Mouse (Mus musculus) adipose tissue, adult 10 weeks (tissue): ENCODE results near the gene Irx6. TPM values are rescaled to one million over a fixed set of nuclear protein-coding genes. Genes with fewer than 3 reads are reported as not detected.

Source experiments
- polyA plus RNA-seq: library from polyadenylated mRNA; stranded (reverse); fragments of 350-450 nt; fragmentation: Illumina TruSeq; extraction: RNeasy Lipid Tissue Mini Kit (QIAGEN cat#74804); gene quantifications from one replicate; pipeline ENCODE4 v1.2.3, GENCODE M21; 2014; ENCODE audit warnings: low read depth, low replicate concordance

Irx6 gene
- polyA plus RNA-seq, result not detected

GRCm38 (mm10) chr8:92674244-92675128, at the start of gene Irx6:
Gene Irx6, plus strand, starts transcription at chr8:92674288.

Other genes with a start within 250 kb of the Irx6 start
- 30.7 TPM for gene Mmp2, start 153.0 kb downstream of the Irx6 start, polyA plus RNA-seq
- 3.6 TPM for gene Lpcat2, start 181.1 kb downstream of the Irx6 start, polyA plus RNA-seq
- gene Capns2, start 227.1 kb downstream of the Irx6 start, polyA plus RNA-seq, result not detected